Mouse (Mus musculus) mouse trophoblast stem cell (cell line): ENCODE measurements around the gene Hspa5.
"Not testable (repeated sequence)": the region's sequence is repeated elsewhere in the genome, so short reads cannot be mapped to it uniquely, and the experiment has no call there.

Source experiments
- in situ Hi-C, 2 experiments: fragments of 300-500 bp; cut with MseI, MboI; formaldehyde crosslinking; loops; 2 replicates in 1 of 2; 3 replicates in 1 of 2; pipeline ENCODE4 v1.15.1; 2025

Hspa5 gene

GRCm38 (mm10) chr2:34770951-34771350 lies 819 bp upstream of the Hspa5 start:
- in situ Hi-C loops = no loop called here

- in situ Hi-C loops = no loop called here
These were observed 774 bp downstream of the Hspa5 start for GRCm38 (mm10) chr2:34772252-34773235.

- in situ Hi-C loops = no loop called here
These were observed 1.9 kb downstream of the Hspa5 start for GRCm38 (mm10) chr2:34773673-34774072.

- in situ Hi-C loops = no loop called here
These were observed 2.7 kb downstream of the Hspa5 start for GRCm38 (mm10) chr2:34774493-34774892.

- in situ Hi-C loops = no loop called here
These were observed 5.6 kb downstream of the Hspa5 start for GRCm38 (mm10) chr2:34777237-34777868.

GRCm38 (mm10) chr2:34783064-34784020 lies 11.6 kb downstream of the Hspa5 start:
- in situ Hi-C loops = no loop called here

- in situ Hi-C loops = no loop called here
These were observed 12.3 kb downstream of the Hspa5 start for GRCm38 (mm10) chr2:34784085-34784484.

- in situ Hi-C loops = no loop called here
These were observed 18.5 kb downstream of the Hspa5 start for GRCm38 (mm10) chr2:34790282-34790681.

- in situ Hi-C loops = not testable (repeated sequence)
These were observed 20.8 kb downstream of the Hspa5 start for GRCm38 (mm10) chr2:34792543-34792942.

- in situ Hi-C loops = no loop called here
These were observed 22.7 kb downstream of the Hspa5 start for GRCm38 (mm10) chr2:34794511-34794910.

GRCm38 (mm10) chr2:34795426-34795825 lies 23.7 kb downstream of the Hspa5 start:
- in situ Hi-C loops = no loop called here

- in situ Hi-C loops = no loop called here
These were observed 27.8 kb downstream of the Hspa5 start, which contains the start of gene Rabepk for GRCm38 (mm10) chr2:34799357-34800256. Gene Rabepk, minus strand, starts transcription at chr2:34799912.

GRCm38 (mm10) chr2:34800371-34800770 lies 28.6 kb downstream of the Hspa5 start:
- in situ Hi-C loops = no loop called here

GRCm38 (mm10) chr2:34801516-34802482 lies 30.0 kb downstream of the Hspa5 start:
- in situ Hi-C loops = no loop called here

GRCm38 (mm10) chr2:34802565-34803245 lies 30.9 kb downstream of the Hspa5 start:
- in situ Hi-C loops = not testable (repeated sequence)

- in situ Hi-C loops = no loop called here
These were observed 32.0 kb downstream of the Hspa5 start for GRCm38 (mm10) chr2:34803746-34804145.

GRCm38 (mm10) chr2:34804172-34804571 lies 32.4 kb downstream of the Hspa5 start:
- in situ Hi-C loops = no loop called here

- in situ Hi-C loops = no loop called here
These were observed 33.0 kb downstream of the Hspa5 start for GRCm38 (mm10) chr2:34804815-34805214.
